26 mouse cellular contexts compared by ENCODE assay signal in the genomic region with DNA sequence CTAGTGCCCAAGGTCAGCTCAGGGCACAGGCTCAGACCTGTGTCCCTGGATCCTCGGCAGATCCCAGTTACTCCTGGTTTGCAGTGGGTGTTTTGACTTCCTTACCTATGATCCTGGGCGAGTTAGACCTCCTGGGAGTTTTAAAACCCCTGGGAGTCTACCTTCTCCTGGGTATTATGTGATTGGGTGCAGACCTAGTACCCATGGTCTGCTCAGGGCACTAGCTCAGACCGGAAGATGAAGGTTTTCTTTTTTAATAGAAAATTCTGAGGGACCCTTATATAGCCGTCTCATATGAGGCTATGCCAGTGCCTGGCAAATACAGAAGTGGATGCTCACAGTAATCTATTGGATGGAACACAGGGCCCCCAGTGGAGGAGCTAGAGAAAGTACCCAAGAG.
"Had no signal": no experiment of that assay in that cellular context is flagged by ENCODE, and none has a peak within 500 bp of the region (broad histone marks: within the 10 kb centered on the region; RNA-seq: fewer than 3 reads in every experiment).

No protein-coding gene starts in this region.

- H3K4me3 ChIP-seq: embryonic facial prominence, embryonic 10.5 days; embryonic facial prominence, embryonic 12.5 days; embryonic facial prominence, embryonic 13.5 days; embryonic facial prominence, embryonic 15.5 days; erythroblast, embryonic 14.5 days; forebrain, embryonic 12.5 days; forebrain, embryonic 13.5 days; forebrain, embryonic 15.5 days; gastrocnemius, adult 2 months; heart, adult 2 months had no signal

- ATAC-seq: forebrain, embryonic 13.5 days; forebrain, embryonic 14.5 days; forebrain, embryonic 15.5 days; forebrain, postnatal 0 days had no signal

- H3K4me2 ChIP-seq: embryonic facial prominence, embryonic 12.5 days; embryonic facial prominence, embryonic 13.5 days; embryonic facial prominence, embryonic 15.5 days; forebrain, embryonic 12.5 days; forebrain, embryonic 13.5 days; forebrain, embryonic 15.5 days had no signal

- H3K9me3 ChIP-seq: embryonic facial prominence, embryonic 10.5 days; embryonic facial prominence, embryonic 15.5 days; forebrain, embryonic 12.5 days; forebrain, embryonic 13.5 days; forebrain, embryonic 15.5 days had no signal

- H3K4me1 ChIP-seq: embryonic facial prominence, embryonic 10.5 days; embryonic facial prominence, embryonic 12.5 days; embryonic facial prominence, embryonic 13.5 days; embryonic facial prominence, embryonic 15.5 days; forebrain, embryonic 12.5 days; forebrain, embryonic 13.5 days; forebrain, embryonic 15.5 days had no signal

- H3K27me3 ChIP-seq: embryonic facial prominence, embryonic 12.5 days; embryonic facial prominence, embryonic 13.5 days; embryonic facial prominence, embryonic 15.5 days; forebrain, embryonic 12.5 days; forebrain, embryonic 13.5 days; forebrain, embryonic 15.5 days had no signal

- H3K9ac ChIP-seq: embryonic facial prominence, embryonic 12.5 days; embryonic facial prominence, embryonic 13.5 days; embryonic facial prominence, embryonic 15.5 days; forebrain, embryonic 12.5 days; forebrain, embryonic 13.5 days; forebrain, embryonic 15.5 days; forebrain, postnatal 0 days had no signal

- H3K27ac ChIP-seq: embryonic facial prominence, embryonic 10.5 days; embryonic facial prominence, embryonic 12.5 days; embryonic facial prominence, embryonic 13.5 days; embryonic facial prominence, embryonic 15.5 days; forebrain, embryonic 12.5 days; forebrain, embryonic 13.5 days; forebrain, embryonic 15.5 days; gastrocnemius, adult 2 months; heart, adult 2 months had no signal

- DNase-seq: cerebellum, adult 2 months; cerebellum, adult 8-10 months; cerebellum, adult 9-10 months; cerebellum, adult 9-11 months; cerebellum, postnatal 10 days; cerebellum, postnatal 14 days; cerebellum, postnatal 25 days; cerebellum, postnatal 36 days; embryo, embryonic 11 days; forebrain, postnatal 0 days; gastrocnemius, adult 2 months; gastrocnemius, postnatal 10 days; gastrocnemius, postnatal 14 days; gastrocnemius, postnatal 25 days; gastrocnemius, postnatal 36 days; heart, adult 18-20 months; heart, adult 2 months had no signal
